Mouse (Mus musculus): ENCODE measurements around the gene Camk1d. TPM values are rescaled to one million over a fixed set of nuclear protein-coding genes. Genes with fewer than 3 reads are reported as not detected.

Camk1d gene
- total and polyA plus RNA-seq, 2 experiments = 17.0 to 47.7 TPM

GRCm38 (mm10) chr2:5533868-5534267 is 180.4 kb downstream of the Camk1d start:
- whole genome bisulfite sequencing = 83% methylated on average over 2 of the region's 2 CpGs
- H3K9ac ChIP-seq (ENCODE audit: low read depth, low read length) = no peak overlapping the region
- no peak overlapping the region for H3K27ac ChIP-seq (replicated peaks; ENCODE audit: insufficient read depth, low read depth, low read length)
- no peaks in the 10 kb centered on the region for H3K4me1 ChIP-seq (ENCODE audit: control insufficient read depth, insufficient read depth, low read length)
- no peaks in the 10 kb centered on the region for H3K27me3 ChIP-seq (ENCODE audit: control insufficient read depth, insufficient read depth, low read length)
- TF ChIP-seq CTCF (IDR thresholded peaks at IDR 0.05; ENCODE audit: low read depth, low read length) = no peak
- no peak for TF ChIP-seq POLR2A (IDR thresholded peaks at IDR 0.05; ENCODE audit: extremely low read depth, insufficient read depth, low read length)
- DNase-seq (ENCODE audit: extremely low read depth, low read depth, low spot score) = no peak
- H3K36me3 ChIP-seq (ENCODE audit: control insufficient read depth, insufficient read depth, low read length) = peaks cover 2% of the 10 kb centered on the region; the same call in 1 of the 2 replicates
- no peaks in the 10 kb centered on the region; the same call in 1 of the 2 replicates for H3K79me2 ChIP-seq (ENCODE audit: control insufficient read depth, insufficient read depth, low read length)
- no peak overlapping the region for H3K4me3 ChIP-seq (ENCODE audit: insufficient read depth, low read depth, low read length)

DNA sequence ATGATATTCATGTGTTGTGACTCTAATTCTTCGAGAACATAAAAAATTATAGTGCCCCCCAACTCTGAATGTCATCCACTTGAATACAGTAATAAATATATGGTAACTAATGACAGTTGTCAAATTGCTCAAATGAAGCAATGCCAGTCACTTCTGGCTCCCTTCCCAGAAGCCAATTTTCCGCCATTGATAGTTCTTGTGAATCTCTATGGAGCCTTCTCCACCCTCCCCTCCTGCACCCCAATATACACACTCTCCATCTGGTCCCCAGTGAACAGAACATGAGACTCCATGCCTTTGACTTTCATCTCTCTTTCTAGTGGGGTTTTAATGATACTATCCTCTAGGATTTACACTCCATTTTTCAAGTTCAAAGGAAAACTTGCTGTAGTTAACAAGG is 184.3 kb downstream of the Camk1d start:
- 80% methylated on average over 2 of the region's 2 CpGs for WGBS
- TF ChIP-seq CTCF (IDR thresholded peaks at IDR 0.05; ENCODE audit: low read depth, low read length) (no peak), POLR2A (IDR thresholded peaks at IDR 0.05; ENCODE audit: extremely low read depth, insufficient read depth, low read length) (no peak)

GRCm38 (mm10) chr2:5519221-5519669 is 195.1 kb downstream of the Camk1d start:
- no peaks in the 10 kb centered on the region for H3K36me3 ChIP-seq (ENCODE audit: control insufficient read depth, insufficient read depth, low read length)
- peak overlapping the region; percentile 17; the same call in 1 of the 2 replicates for H3K27ac ChIP-seq (replicated peaks; ENCODE audit: insufficient read depth, low read depth, low read length)
- H3K9ac ChIP-seq (ENCODE audit: low read depth, low read length) = no peak overlapping the region
- 22% methylated on average over 8 of the region's 8 CpGs for WGBS
- H3K27me3 ChIP-seq (ENCODE audit: control insufficient read depth, insufficient read depth, low read length) = no peaks in the 10 kb centered on the region
- TF ChIP-seq POLR2A (IDR thresholded peaks at IDR 0.05; ENCODE audit: extremely low read depth, insufficient read depth, low read length) (no peak), CTCF (IDR thresholded peaks at IDR 0.05; ENCODE audit: low read depth, low read length) (no peak)
- H3K4me3 ChIP-seq (ENCODE audit: insufficient read depth, low read depth, low read length) = no peak overlapping the region
- H3K4me1 ChIP-seq (ENCODE audit: control insufficient read depth, insufficient read depth, low read length) = peaks cover 7% of the 10 kb centered on the region; the same call in 1 of the 2 replicates
- H3K79me2 ChIP-seq (ENCODE audit: control insufficient read depth, insufficient read depth, low read length) = no peaks in the 10 kb centered on the region; the same call in 1 of the 2 replicates
- peak; percentile 90 for DNase-seq (ENCODE audit: extremely low read depth, low read depth, low spot score)

More for the DNA sequence above, 184.3 kb downstream of the Camk1d start:
- Histone ChIP-seq H3K4me1 (ENCODE audit: control insufficient read depth, insufficient read depth, low read length) (no peaks in the 10 kb centered on the region; the same call in 1 of the 2 replicates), H3K36me3 (ENCODE audit: control insufficient read depth, insufficient read depth, low read length) (peaks cover 2% of the 10 kb centered on the region; the same call in 1 of the 2 replicates), H3K4me3 (ENCODE audit: insufficient read depth, low read depth, low read length) (no peak overlapping the region), H3K27ac (replicated peaks; ENCODE audit: insufficient read depth, low read depth, low read length) (no peak overlapping the region), H3K27me3 (ENCODE audit: control insufficient read depth, insufficient read depth, low read length) (no peaks in the 10 kb centered on the region), H3K9ac (ENCODE audit: low read depth, low read length) (no peak overlapping the region), H3K79me2 (ENCODE audit: control insufficient read depth, insufficient read depth, low read length) (peaks cover 2% of the 10 kb centered on the region; the same call in 1 of the 2 replicates)
- DNase-seq (ENCODE audit: extremely low read depth, low read depth, low spot score) = no peak

- Histone ChIP-seq H3K9ac (ENCODE audit: low read depth, low read length) (no peak overlapping the region), H3K36me3 (ENCODE audit: control insufficient read depth, insufficient read depth, low read length) (no peaks in the 10 kb centered on the region), H3K27ac (replicated peaks; ENCODE audit: insufficient read depth, low read depth, low read length) (no peak overlapping the region), H3K79me2 (ENCODE audit: control insufficient read depth, insufficient read depth, low read length) (peaks cover 2% of the 10 kb centered on the region; the same call in 1 of the 2 replicates), H3K27me3 (ENCODE audit: control insufficient read depth, insufficient read depth, low read length) (no peaks in the 10 kb centered on the region), H3K4me3 (ENCODE audit: insufficient read depth, low read depth, low read length) (no peak overlapping the region), H3K4me1 (ENCODE audit: control insufficient read depth, insufficient read depth, low read length) (peaks cover 9% of the 10 kb centered on the region; the same call in 1 of the 2 replicates)
- DNase-seq (ENCODE audit: extremely low read depth, low read depth, low spot score) = no peak
- 90% methylated on average over 2 of the region's 2 CpGs for WGBS
- TF ChIP-seq CTCF (IDR thresholded peaks at IDR 0.05; ENCODE audit: low read depth, low read length) (no peak), POLR2A (IDR thresholded peaks at IDR 0.05; ENCODE audit: extremely low read depth, insufficient read depth, low read length) (no peak)
Observed at GRCm38 (mm10) chr2:5515106-5515505, 199.2 kb downstream of the Camk1d start.

DNA sequence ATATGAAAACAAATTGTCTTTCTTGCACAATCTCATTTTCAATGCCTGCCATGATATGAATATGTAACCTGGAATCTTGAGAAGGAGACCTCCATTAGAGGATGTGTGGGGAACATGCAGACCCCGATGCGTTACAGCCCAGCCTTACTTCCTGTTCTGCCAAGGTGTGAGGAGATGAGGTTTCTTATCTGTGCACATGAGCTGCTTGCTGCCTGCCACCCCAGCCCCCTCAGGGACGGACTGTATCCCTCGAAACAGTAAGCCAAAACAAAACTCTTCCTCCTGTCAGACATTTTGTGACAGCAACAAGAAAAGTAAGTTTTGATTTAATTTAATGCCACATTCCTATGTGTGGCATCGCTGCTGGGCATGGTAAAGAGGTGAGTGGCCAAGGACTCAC is 200.2 kb downstream of the Camk1d start:
- Histone ChIP-seq H3K27ac (replicated peaks; ENCODE audit: insufficient read depth, low read depth, low read length) (no peak overlapping the region), H3K27me3 (ENCODE audit: control insufficient read depth, insufficient read depth, low read length) (no peaks in the 10 kb centered on the region), H3K4me1 (ENCODE audit: control insufficient read depth, insufficient read depth, low read length) (peaks cover 5% of the 10 kb centered on the region; the same call in 1 of the 2 replicates), H3K9ac (ENCODE audit: low read depth, low read length) (no peak overlapping the region), H3K4me3 (ENCODE audit: insufficient read depth, low read depth, low read length) (no peak overlapping the region), H3K36me3 (ENCODE audit: control insufficient read depth, insufficient read depth, low read length) (no peaks in the 10 kb centered on the region), H3K79me2 (ENCODE audit: control insufficient read depth, insufficient read depth, low read length) (peaks cover 2% of the 10 kb centered on the region; the same call in 1 of the 2 replicates)
- WGBS = 96% methylated on average over 5 of the region's 5 CpGs
- DNase-seq (ENCODE audit: extremely low read depth, low read depth, low spot score) = no peak
- TF ChIP-seq CTCF (IDR thresholded peaks at IDR 0.05; ENCODE audit: low read depth, low read length) (no peak), POLR2A (IDR thresholded peaks at IDR 0.05; ENCODE audit: extremely low read depth, insufficient read depth, low read length) (no peak)

DNA sequence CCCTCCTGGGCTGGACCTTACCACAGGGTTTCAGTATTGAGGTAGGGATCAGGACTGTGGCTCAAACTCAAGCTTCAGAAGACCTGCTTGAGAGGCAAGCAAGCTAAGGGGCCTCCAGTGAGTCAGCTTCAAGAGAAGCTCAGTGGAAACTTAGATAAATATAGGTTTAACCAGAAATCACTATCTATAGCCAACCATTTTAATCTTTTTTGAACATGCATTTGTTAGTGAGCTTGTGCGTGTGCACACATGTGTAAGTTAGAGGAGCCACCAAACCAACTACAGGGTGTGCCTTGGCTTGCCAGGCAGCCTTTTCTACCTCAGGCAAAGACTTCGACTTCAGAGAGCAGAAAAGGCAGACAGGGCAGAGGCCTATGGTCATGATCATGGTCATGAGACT is 200.7 kb downstream of the Camk1d start:
- H3K9ac ChIP-seq (ENCODE audit: low read depth, low read length) = no peak overlapping the region
- H3K27ac ChIP-seq (replicated peaks; ENCODE audit: insufficient read depth, low read depth, low read length) = no peak overlapping the region
- H3K4me1 ChIP-seq (ENCODE audit: control insufficient read depth, insufficient read depth, low read length) = peaks cover 5% of the 10 kb centered on the region; the same call in 1 of the 2 replicates
- TF ChIP-seq CTCF (IDR thresholded peaks at IDR 0.05; ENCODE audit: low read depth, low read length) (no peak), POLR2A (IDR thresholded peaks at IDR 0.05; ENCODE audit: extremely low read depth, insufficient read depth, low read length) (no peak)
- no peak overlapping the region for H3K4me3 ChIP-seq (ENCODE audit: insufficient read depth, low read depth, low read length)
- no peaks in the 10 kb centered on the region for H3K36me3 ChIP-seq (ENCODE audit: control insufficient read depth, insufficient read depth, low read length)
- 93% methylated on average over 2 of the region's 2 CpGs for WGBS
- no peaks in the 10 kb centered on the region for H3K27me3 ChIP-seq (ENCODE audit: control insufficient read depth, insufficient read depth, low read length)
- peaks cover 2% of the 10 kb centered on the region; the same call in 1 of the 2 replicates for H3K79me2 ChIP-seq (ENCODE audit: control insufficient read depth, insufficient read depth, low read length)
- DNase-seq (ENCODE audit: extremely low read depth, low read depth, low spot score) = no peak
